Mouse (Mus musculus) left cerebral cortex, adult 2 months (tissue): Measurements from ENCODE around the gene Bzw2. TPM values are rescaled to one million over a fixed set of nuclear protein-coding genes. Genes with fewer than 3 reads are reported as not detected.

Source experiments
- DNase-seq, 2 experiments: peaks; one replicate each; pipeline ENCODE4 v3.0.0; 2021 to 2022; ENCODE audit warnings: low spot score in 2 of 2, mixed read lengths in 1 of 2; ENCODE audit errors: extremely low spot score in 1 of 2
- H3K27ac ChIP-seq: fragments of 200-600 bp; 2 replicates; pipeline ENCODE4 v1.8.1; 2022
- H3K4me3 ChIP-seq: fragments of 200-600 bp; 2 replicates; pipeline ENCODE4 v1.8.1; 2022
- CTCF ChIP-seq: fragments of 200-600 bp; IDR thresholded peaks from 2 replicates; pipeline ENCODE4 v1.8.1; 2022; ENCODE audit warnings: antibody characterized with exemption, mild to moderate bottlenecking, moderate library complexity
- intact Hi-C: fragments of 180-260 bp; cut with DNase I; formaldehyde crosslinking; loops from one replicate; pipeline ENCODE4 v1.15.1; 2025
- total RNA-seq, 2 experiments: library from RNA; stranded (reverse); gene quantifications; 2 replicates each; pipeline ENCODE4 v1.2.3; 2021

Bzw2 gene
- total RNA-seq, 2 experiments from 2014 or later, result 45.3 to 47.2 TPM

GRCm38 (mm10) chr12:36050276-36050675 is 107.6 kb downstream of the Bzw2 start:
- TF ChIP-seq CTCF, result no peak
- no peak for DNase-seq
- intact Hi-C loops, result no loop called here
- Histone ChIP-seq H3K27ac (no peak overlapping the region), H3K4me3 (no peak overlapping the region)

GRCm38 (mm10) chr12:36047593-36047992 is 110.3 kb downstream of the Bzw2 start:
- Histone ChIP-seq H3K4me3 (no peak overlapping the region), H3K27ac (no peak overlapping the region)
- TF ChIP-seq CTCF, result no peak
- intact Hi-C loops, result no loop called here
- DNase-seq, result no peak

DNA sequence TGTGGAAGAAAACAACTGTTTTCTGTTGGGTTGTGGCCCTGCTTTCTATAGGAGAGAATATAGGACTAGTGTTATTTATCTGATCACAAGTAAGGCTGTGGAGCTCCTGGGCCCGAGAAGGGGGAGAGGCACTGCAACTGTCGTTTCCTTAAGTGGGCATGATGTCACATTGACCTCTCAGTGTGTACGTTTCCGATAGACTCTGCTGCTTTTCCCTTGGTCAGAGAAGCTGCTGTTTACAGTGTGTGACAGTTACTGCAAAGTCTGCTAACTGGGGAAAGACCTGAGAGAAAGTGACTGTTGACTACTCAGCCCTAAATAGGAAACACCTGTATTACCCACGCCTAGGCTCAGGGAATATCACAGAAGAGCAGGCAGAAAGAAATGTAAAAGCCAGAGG is 111.7 kb downstream of the Bzw2 start:
- no peak for TF ChIP-seq CTCF
- Histone ChIP-seq H3K27ac (no peak overlapping the region), H3K4me3 (no peak overlapping the region)
- intact Hi-C loops, result no loop called here
- DNase-seq, result no peak

- no peak overlapping the region for H3K4me3 ChIP-seq
- DNase-seq, result no peak
- intact Hi-C loops, result no loop called here
- H3K27ac ChIP-seq, result no peak overlapping the region
- TF ChIP-seq CTCF, result no peak
Observed at GRCm38 (mm10) chr12:36044691-36045090, 113.2 kb downstream of the Bzw2 start.

GRCm38 (mm10) chr12:36042348-36042778 is 115.5 kb downstream of the Bzw2 start, which contains the start of gene Tspan13:
Gene Tspan13, minus strand, starts transcription at chr12:36042500.
- TF ChIP-seq CTCF, result peak; percentile 3; the same call in 1 of the 2 replicates
- H3K4me3 ChIP-seq, result peak within 1 kb of the TSS; percentile 75
- peak; percentile 89 to 93 for DNase-seq
- intact Hi-C loops, result no loop called here
- H3K27ac ChIP-seq, result peak within 1 kb of the TSS; percentile 99

Other genes with a start within 250 kb of the Bzw2 start
- gene Agr3, start 232.5 kb downstream of the Bzw2 start, total RNA-seq, result not detected
- not detected for gene Agr2, start 165.2 kb downstream of the Bzw2 start, total RNA-seq
- 100 to 1,000 TPM; 197 to 200 TPM for gene Tspan13, start 115.6 kb downstream of the Bzw2 start, total RNA-seq
- 10 to 100 TPM; 51.9 to 53.7 TPM for gene Ankmy2, start 966 bp downstream of the Bzw2 start, total RNA-seq
- gene Lrrc72, start 95.3 kb upstream of the Bzw2 start, total RNA-seq, result not detected
- gene Sostdc1, start 156.1 kb upstream of the Bzw2 start, total RNA-seq, result 1 to 10 TPM; 2.0 to 2.9 TPM
- 10 to 100 TPM; 10.8 to 10.9 TPM for gene Ispd, start 223.4 kb upstream of the Bzw2 start, total RNA-seq
- gene D630036H23Rik, start 224.1 kb upstream of the Bzw2 start, total RNA-seq, result 1 to 10 TPM; 1.4 to 1.9 TPM